Comparison of ENCODE assay signal across 10 mouse cellular contexts in the genomic region with DNA sequence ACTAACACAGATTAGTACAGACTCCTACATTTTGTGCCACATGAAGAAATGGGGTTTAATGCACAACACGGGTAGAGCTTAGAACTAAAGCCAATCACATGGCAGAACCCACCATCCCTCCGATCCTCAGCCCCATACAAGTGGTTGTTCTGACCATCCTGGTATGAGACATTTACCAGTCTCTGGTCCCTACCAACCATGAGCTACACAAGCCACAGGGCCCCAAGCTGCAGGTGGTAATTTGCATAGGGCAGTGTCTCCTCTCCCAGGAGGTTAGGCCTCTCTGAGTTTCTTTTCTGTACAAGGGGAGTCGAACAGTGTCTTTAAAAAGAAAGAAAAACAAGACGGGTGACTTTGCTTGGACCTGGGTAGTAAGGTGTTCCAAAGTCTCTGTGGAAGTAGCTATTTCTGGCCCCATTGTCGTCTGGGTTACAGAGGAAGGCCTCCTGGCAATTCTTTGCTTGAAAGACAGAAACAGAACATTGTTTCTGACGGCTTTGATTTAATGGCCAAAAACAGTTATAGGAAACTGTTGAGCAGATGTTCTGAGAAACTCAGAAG. TPM values are rescaled to one million over a fixed set of nuclear protein-coding genes. Genes with fewer than 3 reads are reported as not detected.
DNase-seq lines count a peak whose midpoint lies in the region; ATAC-seq and TF ChIP-seq lines count a peak whose summit lies in the region.
"Had no signal": no experiment of that assay in that cellular context is flagged by ENCODE, and none has a peak within 500 bp of the region (broad histone marks: within the 10 kb centered on the region; RNA-seq: fewer than 3 reads in every experiment).

No protein-coding gene starts in this region.

- peaks cover 16% of the 10 kb centered on the region; the same call in 1 of the 2 replicates for H3K4me1 ChIP-seq in kidney, embryonic 14.5 days (ENCODE audit: control insufficient read depth, insufficient read depth, low read length)
- H3K4me1 ChIP-seq in small intestine, adult 2 months (ENCODE audit: control insufficient read depth, insufficient read depth, insufficient read length, low read length): peaks cover 5% of the 10 kb centered on the region; the same call in 1 of the 2 replicates
- peaks cover 3% of the 10 kb centered on the region for H3K4me1 ChIP-seq in forebrain, embryonic 10.5 days

- no peak for DNase-seq in kidney, adult 9 months
- DNase-seq in B cell, adult 2 months: peak; percentile 83 to 85
- peak; percentile 65 for DNase-seq in CD4-positive, CD25-positive, alpha-beta regulatory T cell, adult 2 months (ENCODE audit: low read depth, low spot score)
- no peak for DNase-seq in embryo, embryonic 9.5 days (ENCODE audit: extremely low spot score)
- no peak for DNase-seq in forebrain, embryonic 10.5 days (ENCODE audit: extremely low spot score, low spot score)
- DNase-seq: kidney, postnatal 10 days; liver, embryonic 13.5 days had no signal

- H3K9ac ChIP-seq in kidney, embryonic 14.5 days (ENCODE audit: low read depth, low read length): no peak overlapping the region
- H3K9ac ChIP-seq: liver, embryonic 13.5 days had no signal

- H3K4me3 ChIP-seq in kidney, embryonic 14.5 days (ENCODE audit: low read length): no peak overlapping the region
- no peak overlapping the region for H3K4me3 ChIP-seq in small intestine, adult 2 months (ENCODE audit: low read depth, low read length)
- H3K4me3 ChIP-seq in forebrain, embryonic 10.5 days: no peak overlapping the region
- H3K4me3 ChIP-seq: liver, embryonic 13.5 days had no signal

- WGBS in kidney, embryonic 14.5 days: 61% methylated on average over 6 of the region's 6 CpGs
- WGBS in small intestine, adult 2 months: 49% methylated on average over 6 of the region's 6 CpGs
- 75% methylated on average over 6 of the region's 6 CpGs for WGBS in forebrain, embryonic 10.5 days

- peak overlapping the region; percentile 47; the same call in 1 of the 2 replicates for H3K27ac ChIP-seq in kidney, embryonic 14.5 days (ENCODE audit: low read depth, low read length)
- H3K27ac ChIP-seq in small intestine, adult 2 months (ENCODE audit: insufficient read depth, low read depth, low read length): peak overlapping the region; percentile 61
- no peak overlapping the region for H3K27ac ChIP-seq in forebrain, embryonic 10.5 days
- H3K27ac ChIP-seq: liver, embryonic 13.5 days had no signal

- TF ChIP-seq POLR2A in small intestine, adult 2 months (IDR thresholded peaks at IDR 0.05; ENCODE audit: low read depth, low read length): no peak

- TF ChIP-seq CTCF in small intestine, adult 2 months (IDR thresholded peaks at IDR 0.05; ENCODE audit: extremely low read depth, insufficient read length, insufficient replicate concordance, low read depth, low read length): no peak

- no peaks in the 10 kb centered on the region for H3K9me3 ChIP-seq in kidney, embryonic 14.5 days (ENCODE audit: control insufficient read depth, low read length)
- no peaks in the 10 kb centered on the region for H3K9me3 ChIP-seq in forebrain, embryonic 10.5 days
- H3K9me3 ChIP-seq: liver, embryonic 13.5 days had no signal

- no peak for ATAC-seq in kidney, embryonic 14.5 days (ENCODE audit: low FRiP score, low TSS enrichment)
- ATAC-seq: Patski had no signal

- no peaks in the 10 kb centered on the region for H3K36me3 ChIP-seq in kidney, embryonic 14.5 days (ENCODE audit: control insufficient read depth, insufficient read depth, low read length)
- no peaks in the 10 kb centered on the region for H3K36me3 ChIP-seq in small intestine, adult 2 months (ENCODE audit: control insufficient read depth, insufficient read depth, low read length)
- no peaks in the 10 kb centered on the region for H3K36me3 ChIP-seq in forebrain, embryonic 10.5 days (replicated peaks)
- H3K36me3 ChIP-seq: liver, embryonic 13.5 days had no signal

- H3K27me3 ChIP-seq in kidney, embryonic 14.5 days (ENCODE audit: control insufficient read depth, insufficient read depth, low read length): no peaks in the 10 kb centered on the region
- no peaks in the 10 kb centered on the region for H3K27me3 ChIP-seq in small intestine, adult 2 months (ENCODE audit: control insufficient read depth, insufficient read depth, low read length)
- H3K27me3 ChIP-seq in forebrain, embryonic 10.5 days (ENCODE audit: poor library complexity, severe bottlenecking): peaks cover 69% of the 10 kb centered on the region
- H3K27me3 ChIP-seq: liver, embryonic 13.5 days; Patski had no signal

- H3K4me2 ChIP-seq in kidney, embryonic 14.5 days (replicated peaks; ENCODE audit: low read depth, low read length): no peak overlapping the region
- H3K4me2 ChIP-seq: liver, embryonic 13.5 days had no signal

RNA-seq across cellular contexts. Expression of a gene that starts 23.1 kb away (rescaled TPM):
- polyA plus RNA-seq in kidney, embryonic 14.5 days (2014; fragmentation: Nextera tagmentation; extraction: Ambion mirVana): 26.2 and 58.0 TPM in 2 replicates
- 4.7 and 10.2 TPM in 2 replicates for polyA plus RNA-seq in small intestine, adult 2 months (2012; rRNA removed)
- 27.3 and 28.1 TPM in 2 replicates for polyA plus RNA-seq in forebrain, embryonic 10.5 days (2016; fragmentation: Nextera tagmentation; extraction: Ambion mirVana)

Comparison
In these comparisons a context has a peak if more than half of its experiments do, and no peak if none do; other contexts are left out.
1. DNase-seq: peak in B cell, adult 2 months (2 of 2) and CD4-positive, CD25-positive, alpha-beta regulatory T cell, adult 2 months (single experiment); none in kidney, adult 9 months (single experiment), embryo, embryonic 9.5 days (single experiment) and forebrain, embryonic 10.5 days (single experiment).